Mouse (Mus musculus): ENCODE results near the gene Il10ra. TPM values are rescaled to one million over a fixed set of nuclear protein-coding genes. Genes with fewer than 3 reads are reported as not detected.

The Il10ra gene
- 1.1 and 1.5 TPM in 2 replicates for polyA plus RNA-seq (2014; fragmentation: Nextera tagmentation; extraction: Ambion mirVana)

DNA sequence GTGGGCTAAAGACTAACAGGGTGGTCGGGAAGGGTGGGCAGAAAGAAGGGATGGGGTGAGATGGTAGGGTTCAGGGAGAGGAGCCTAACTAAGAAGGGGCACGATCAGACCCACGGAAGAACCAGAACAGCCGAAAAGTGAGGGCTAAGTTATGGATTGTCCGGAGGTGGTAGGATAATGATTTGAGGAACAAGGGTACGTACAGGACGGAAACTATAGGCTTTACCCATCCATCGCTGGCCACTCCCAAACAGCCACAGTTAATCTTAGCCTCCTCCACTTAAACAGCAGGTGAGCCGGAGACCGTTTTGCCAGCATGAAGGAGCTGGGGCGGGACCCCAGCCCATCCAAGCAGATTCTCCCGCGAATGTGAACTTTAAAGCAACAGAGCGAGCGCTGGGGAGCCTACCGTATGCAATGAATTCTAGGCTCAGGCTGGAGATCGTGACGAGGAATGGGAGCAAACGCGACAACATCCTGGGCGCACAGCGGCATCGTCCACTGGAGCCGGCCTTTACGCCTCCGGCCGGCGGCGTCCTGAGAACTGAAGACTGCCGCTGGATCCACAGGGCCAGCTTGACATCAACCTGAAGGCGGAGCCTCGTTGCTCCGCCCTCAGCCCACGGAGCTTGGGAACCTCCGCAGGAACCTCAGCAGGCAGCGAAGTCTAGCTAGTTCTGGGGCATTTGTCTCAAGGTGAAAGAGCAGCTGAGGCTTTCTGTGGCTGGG is at the start of gene Il10ra:
Gene Il10ra (minus strand): TSS at position 553 of the 729 bp plus-strand sequence.
- peaks cover 8% of the 10 kb centered on the region for H3K27me3 ChIP-seq (ENCODE audit: control insufficient read depth, insufficient read depth, low read length)
- WGBS = 9% methylated on average over 36 of the region's 36 CpGs
- no peaks in the 10 kb centered on the region for H3K4me1 ChIP-seq (ENCODE audit: control insufficient read depth, insufficient read depth, low read length)
- ATAC-seq (ENCODE audit: insufficient number of reproducible peaks, insufficient read depth, low FRiP score, low read depth) = peak; percentile 42; the same call in 1 of the 2 replicates
- peak within 1 kb of the TSS; percentile 22 for H3K4me3 ChIP-seq (ENCODE audit: low read depth, low read length)
- no peak within 1 kb of the TSS for H3K27ac ChIP-seq (ENCODE audit: low read length)
- no peaks in the 10 kb centered on the region for H3K36me3 ChIP-seq (ENCODE audit: control insufficient read depth, insufficient read depth, low read length)
- no peak within 1 kb of the TSS; the same call in 1 of the 2 replicates for H3K9ac ChIP-seq (replicated peaks; ENCODE audit: low read depth, low read length)
- H3K4me2 ChIP-seq (replicated peaks; ENCODE audit: low read depth, low read length) = peak within 1 kb of the TSS; percentile 51
- no peaks in the 10 kb centered on the region for H3K9me3 ChIP-seq (ENCODE audit: control insufficient read depth, low read depth, low read length)

DNA sequence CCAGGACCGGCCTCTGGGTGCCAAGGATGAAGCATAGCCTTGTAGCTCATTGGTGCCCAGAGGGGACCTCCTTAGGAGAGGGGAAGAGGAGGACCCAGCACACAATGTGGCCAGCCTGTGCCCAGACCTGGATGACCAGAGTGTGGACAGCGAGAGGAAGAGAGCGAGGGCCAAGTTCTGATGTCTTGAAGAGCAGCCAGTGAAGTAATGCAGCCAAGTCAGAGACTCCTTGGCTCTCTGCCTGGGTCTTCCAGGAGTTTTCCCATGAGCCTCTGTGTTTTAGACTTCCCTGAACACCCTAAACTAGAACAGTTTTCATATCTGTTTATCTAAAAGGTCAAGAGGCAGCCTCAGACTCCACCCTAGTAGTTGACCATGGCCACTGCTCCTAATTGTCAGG is 48.7 kb upstream of the Il10ra start:
- Histone ChIP-seq H3K27ac (ENCODE audit: low read length) (no peak overlapping the region), H3K9me3 (ENCODE audit: control insufficient read depth, low read depth, low read length) (no peaks in the 10 kb centered on the region), H3K27me3 (ENCODE audit: control insufficient read depth, insufficient read depth, low read length) (no peaks in the 10 kb centered on the region), H3K9ac (replicated peaks; ENCODE audit: low read depth, low read length) (no peak overlapping the region), H3K36me3 (ENCODE audit: control insufficient read depth, insufficient read depth, low read length) (no peaks in the 10 kb centered on the region), H3K4me2 (replicated peaks; ENCODE audit: low read depth, low read length) (no peak overlapping the region), H3K4me1 (ENCODE audit: control insufficient read depth, insufficient read depth, low read length) (peaks cover 11% of the 10 kb centered on the region; the same call in 1 of the 2 replicates), H3K4me3 (ENCODE audit: low read depth, low read length) (no peak overlapping the region)
- 75% methylated on average over 3 of the region's 3 CpGs for WGBS
- no peak for ATAC-seq (ENCODE audit: insufficient number of reproducible peaks, insufficient read depth, low FRiP score, low read depth)

DNA sequence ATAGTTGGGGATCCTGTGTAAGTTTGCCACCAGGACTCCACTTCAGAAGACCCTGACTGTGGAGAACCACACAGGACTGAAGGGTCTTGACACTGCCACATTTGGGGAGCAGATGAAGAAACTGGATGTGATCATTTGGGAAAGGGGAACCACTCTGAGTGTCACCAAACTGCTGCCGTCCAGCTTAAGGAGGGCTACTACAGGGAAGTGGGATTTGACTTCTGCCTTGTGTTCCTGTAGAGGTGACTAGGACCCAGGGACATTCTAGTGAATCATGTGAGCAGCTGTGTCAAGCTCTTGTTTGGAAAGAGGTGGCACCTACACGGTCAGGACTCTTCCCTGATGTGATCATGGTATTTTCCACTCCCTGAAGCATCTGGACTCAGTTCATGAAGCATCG is 45.0 kb upstream of the Il10ra start:
- Histone ChIP-seq H3K27me3 (ENCODE audit: control insufficient read depth, insufficient read depth, low read length) (no peaks in the 10 kb centered on the region), H3K4me1 (ENCODE audit: control insufficient read depth, insufficient read depth, low read length) (peaks cover 11% of the 10 kb centered on the region; the same call in 1 of the 2 replicates), H3K9me3 (ENCODE audit: control insufficient read depth, low read depth, low read length) (no peaks in the 10 kb centered on the region), H3K9ac (replicated peaks; ENCODE audit: low read depth, low read length) (no peak overlapping the region), H3K27ac (ENCODE audit: low read length) (no peak overlapping the region), H3K4me3 (ENCODE audit: low read depth, low read length) (no peak overlapping the region), H3K4me2 (replicated peaks; ENCODE audit: low read depth, low read length) (no peak overlapping the region), H3K36me3 (ENCODE audit: control insufficient read depth, insufficient read depth, low read length) (no peaks in the 10 kb centered on the region)
- WGBS = 66% methylated on average over 3 of the region's 3 CpGs
- no peak for ATAC-seq (ENCODE audit: insufficient number of reproducible peaks, insufficient read depth, low FRiP score, low read depth)

DNA sequence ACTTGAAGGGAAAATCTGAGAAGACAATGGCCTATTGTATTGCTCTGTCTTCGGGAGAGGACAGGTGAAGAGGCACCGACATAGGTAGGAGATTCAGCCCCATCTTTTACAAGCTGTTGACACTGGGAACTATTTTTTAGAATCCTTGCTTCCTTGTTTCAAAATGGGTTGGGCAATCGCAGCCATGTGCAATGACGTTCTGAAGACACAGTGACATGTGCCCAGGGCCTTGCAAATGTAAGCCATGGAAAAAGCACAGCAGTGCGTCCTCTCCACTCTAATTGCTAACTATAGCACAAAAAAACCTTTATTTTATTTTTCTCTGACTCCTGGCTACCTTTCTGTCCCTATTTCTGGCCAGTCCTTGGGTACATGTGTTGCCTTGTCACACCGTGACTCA is 42.9 kb upstream of the Il10ra start:
- no peaks in the 10 kb centered on the region for H3K9me3 ChIP-seq (ENCODE audit: control insufficient read depth, low read depth, low read length)
- 84% methylated on average over 6 of the region's 6 CpGs for WGBS
- no peak overlapping the region for H3K9ac ChIP-seq (replicated peaks; ENCODE audit: low read depth, low read length)
- H3K36me3 ChIP-seq (ENCODE audit: control insufficient read depth, insufficient read depth, low read length) = no peaks in the 10 kb centered on the region
- no peak overlapping the region for H3K4me2 ChIP-seq (replicated peaks; ENCODE audit: low read depth, low read length)
- no peak for ATAC-seq (ENCODE audit: insufficient number of reproducible peaks, insufficient read depth, low FRiP score, low read depth)
- H3K4me1 ChIP-seq (ENCODE audit: control insufficient read depth, insufficient read depth, low read length) = no peaks in the 10 kb centered on the region
- no peak overlapping the region for H3K4me3 ChIP-seq (ENCODE audit: low read depth, low read length)
- no peaks in the 10 kb centered on the region for H3K27me3 ChIP-seq (ENCODE audit: control insufficient read depth, insufficient read depth, low read length)
- H3K27ac ChIP-seq (ENCODE audit: low read length) = no peak overlapping the region

DNA sequence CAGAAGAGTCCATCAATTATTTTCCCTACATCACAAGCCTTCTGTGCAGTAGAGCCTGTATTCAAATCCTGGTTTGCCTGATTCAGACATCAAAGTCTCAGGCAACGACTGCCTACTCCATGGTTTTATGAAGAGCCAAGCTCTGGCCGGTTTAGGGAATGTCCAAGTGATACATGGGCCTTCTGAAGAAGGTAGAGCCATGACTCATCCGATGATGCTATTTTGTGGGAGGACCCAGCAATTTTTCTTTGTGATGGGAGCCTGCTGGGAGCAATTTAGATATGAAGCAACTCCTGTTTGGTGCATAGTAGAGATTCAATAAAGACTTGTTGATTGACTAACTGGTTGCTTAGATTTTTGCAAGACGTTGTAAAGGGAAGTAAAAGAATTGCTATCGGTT is 39.6 kb upstream of the Il10ra start:
- 73% methylated on average over 5 of the region's 5 CpGs for WGBS
- no peak overlapping the region for H3K27ac ChIP-seq (ENCODE audit: low read length)
- H3K27me3 ChIP-seq (ENCODE audit: control insufficient read depth, insufficient read depth, low read length) = no peaks in the 10 kb centered on the region
- no peak for ATAC-seq (ENCODE audit: insufficient number of reproducible peaks, insufficient read depth, low FRiP score, low read depth)
- H3K9me3 ChIP-seq (ENCODE audit: control insufficient read depth, low read depth, low read length) = no peaks in the 10 kb centered on the region
- H3K4me3 ChIP-seq (ENCODE audit: low read depth, low read length) = no peak overlapping the region
- no peaks in the 10 kb centered on the region for H3K36me3 ChIP-seq (ENCODE audit: control insufficient read depth, insufficient read depth, low read length)
- H3K9ac ChIP-seq (replicated peaks; ENCODE audit: low read depth, low read length) = no peak overlapping the region
- H3K4me2 ChIP-seq (replicated peaks; ENCODE audit: low read depth, low read length) = no peak overlapping the region
- H3K4me1 ChIP-seq (ENCODE audit: control insufficient read depth, insufficient read depth, low read length) = no peaks in the 10 kb centered on the region

DNA sequence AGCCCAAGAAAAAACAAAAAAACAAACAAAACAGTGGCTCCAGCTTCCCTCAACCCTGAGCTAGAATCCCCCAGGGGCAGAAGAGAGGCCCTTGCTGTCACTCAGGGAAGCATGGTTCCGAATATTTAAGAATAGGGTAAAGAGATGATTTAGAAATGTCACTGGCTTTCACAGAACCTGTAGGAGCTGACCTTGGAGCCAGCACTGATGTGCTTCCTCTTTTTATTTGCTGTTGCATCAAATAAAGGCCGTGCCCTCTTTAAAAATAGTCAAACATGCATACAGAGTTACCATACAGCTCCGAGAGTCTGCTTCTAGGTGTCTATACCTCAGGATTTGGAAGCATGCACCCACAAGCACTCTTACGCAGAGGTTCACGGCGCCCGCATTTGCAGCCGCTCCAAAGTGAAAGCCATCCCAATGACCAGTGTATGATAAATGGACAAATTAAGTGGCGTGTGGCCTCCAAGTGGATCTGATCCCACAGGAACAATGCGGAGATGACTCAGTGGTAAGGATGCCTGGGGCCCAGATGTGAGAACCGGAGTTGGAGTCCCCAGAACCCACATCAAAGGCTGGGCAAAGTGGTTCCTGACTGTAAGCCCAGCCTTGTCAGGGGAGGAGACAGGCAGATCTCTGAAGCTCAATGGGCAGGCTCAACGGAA is 37.9 kb upstream of the Il10ra start:
- WGBS = 82% methylated on average over 12 of the region's 12 CpGs
- H3K27ac ChIP-seq (ENCODE audit: low read length) = no peak overlapping the region
- ATAC-seq (ENCODE audit: insufficient number of reproducible peaks, insufficient read depth, low FRiP score, low read depth) = no peak

DNA sequence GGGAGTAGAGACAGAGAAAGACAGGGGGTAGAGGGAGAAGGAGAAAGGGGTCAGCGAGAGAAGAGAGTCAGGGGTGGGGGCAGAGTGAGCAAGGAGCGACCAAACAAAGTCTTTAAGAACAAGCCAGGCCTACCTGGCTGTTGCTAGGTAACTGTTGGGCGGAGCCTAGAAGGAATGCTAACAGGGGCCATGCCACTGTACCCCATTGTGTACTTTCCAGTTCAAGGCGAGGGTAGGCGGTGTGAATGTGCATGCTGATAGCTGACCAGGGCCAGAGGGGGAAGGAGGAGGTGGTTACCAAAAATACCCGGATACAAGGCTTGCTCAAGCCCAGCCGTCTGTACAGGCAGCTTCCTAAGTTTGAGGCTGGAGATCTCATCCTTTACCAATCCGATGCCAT is 32.8 kb upstream of the Il10ra start:
- no peak for ATAC-seq (ENCODE audit: insufficient number of reproducible peaks, insufficient read depth, low FRiP score, low read depth)
- Histone ChIP-seq H3K9ac (replicated peaks; ENCODE audit: low read depth, low read length) (no peak overlapping the region), H3K4me1 (ENCODE audit: control insufficient read depth, insufficient read depth, low read length) (no peaks in the 10 kb centered on the region), H3K27ac (ENCODE audit: low read length) (no peak overlapping the region), H3K9me3 (ENCODE audit: control insufficient read depth, low read depth, low read length) (no peaks in the 10 kb centered on the region), H3K27me3 (ENCODE audit: control insufficient read depth, insufficient read depth, low read length) (no peaks in the 10 kb centered on the region), H3K4me2 (replicated peaks; ENCODE audit: low read depth, low read length) (no peak overlapping the region), H3K4me3 (ENCODE audit: low read depth, low read length) (no peak overlapping the region), H3K36me3 (ENCODE audit: control insufficient read depth, insufficient read depth, low read length) (no peaks in the 10 kb centered on the region)
- WGBS = 78% methylated on average over 8 of the region's 8 CpGs

More for the DNA sequence above, 37.9 kb upstream of the Il10ra start:
- Histone ChIP-seq H3K4me1 (ENCODE audit: control insufficient read depth, insufficient read depth, low read length) (no peaks in the 10 kb centered on the region), H3K4me3 (ENCODE audit: low read depth, low read length) (no peak overlapping the region), H3K27me3 (ENCODE audit: control insufficient read depth, insufficient read depth, low read length) (no peaks in the 10 kb centered on the region), H3K36me3 (ENCODE audit: control insufficient read depth, insufficient read depth, low read length) (no peaks in the 10 kb centered on the region), H3K4me2 (replicated peaks; ENCODE audit: low read depth, low read length) (no peak overlapping the region), H3K9me3 (ENCODE audit: control insufficient read depth, low read depth, low read length) (no peaks in the 10 kb centered on the region), H3K9ac (replicated peaks; ENCODE audit: low read depth, low read length) (no peak overlapping the region)

DNA sequence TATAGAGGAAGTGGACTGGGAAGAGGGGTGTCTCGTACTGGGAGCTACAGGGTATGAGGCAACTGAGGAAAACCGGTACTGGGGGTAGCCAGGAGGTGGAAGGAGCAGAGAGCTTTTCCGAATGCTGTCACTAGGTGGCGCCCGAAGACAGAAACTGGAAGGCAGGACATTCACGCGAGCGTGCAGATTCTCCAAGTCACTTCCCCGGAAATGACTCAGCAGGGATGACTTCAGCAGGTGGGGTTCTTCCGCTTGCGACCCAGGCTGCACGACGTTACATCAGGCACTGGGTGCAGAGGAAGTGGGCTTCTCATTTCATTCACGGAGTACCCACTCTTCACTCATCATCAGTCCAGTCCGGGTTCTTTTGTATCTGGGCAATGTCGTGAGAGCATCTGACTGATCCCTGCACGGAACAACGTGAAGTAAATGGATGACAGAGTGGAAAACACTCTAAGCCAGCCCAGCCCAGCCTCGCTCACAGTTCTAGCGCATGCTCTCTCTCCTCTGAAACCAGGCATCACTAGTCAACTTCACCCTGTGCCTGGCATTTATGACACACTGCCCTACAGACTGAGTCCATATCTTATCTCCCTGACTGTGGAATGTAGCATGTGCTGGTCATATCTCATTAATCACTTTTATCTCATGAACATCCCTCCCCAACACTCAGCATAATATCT is 31.6 kb upstream of the Il10ra start:
- Histone ChIP-seq H3K27me3 (ENCODE audit: control insufficient read depth, insufficient read depth, low read length) (no peaks in the 10 kb centered on the region), H3K9ac (replicated peaks; ENCODE audit: low read depth, low read length) (no peak overlapping the region), H3K4me3 (ENCODE audit: low read depth, low read length) (peak overlapping the region; percentile 20), H3K4me2 (replicated peaks; ENCODE audit: low read depth, low read length) (peak overlapping the region; percentile 42), H3K27ac (ENCODE audit: low read length) (no peak overlapping the region), H3K36me3 (ENCODE audit: control insufficient read depth, insufficient read depth, low read length) (no peaks in the 10 kb centered on the region), H3K9me3 (ENCODE audit: control insufficient read depth, low read depth, low read length) (no peaks in the 10 kb centered on the region), H3K4me1 (ENCODE audit: control insufficient read depth, insufficient read depth, low read length) (no peaks in the 10 kb centered on the region)
- WGBS = 14% methylated on average over 20 of the region's 20 CpGs
- ATAC-seq (ENCODE audit: insufficient number of reproducible peaks, insufficient read depth, low FRiP score, low read depth) = peak; percentile 87

Measured in stomach, embryonic 14.5 days (tissue).